Mouse (Mus musculus) cerebellum, postnatal 25 days (tissue): Measurements from ENCODE around the gene Cacna1b.
A peak's percentile ranks its signal among the peaks of the same experiment; 100 is the strongest.

Experiments used
- DNase-seq, 2 experiments: peaks; one replicate each; pipeline ENCODE4 v3.0.0; 2021; ENCODE audit warnings: mixed read lengths in 2 of 2

Cacna1b gene

GRCm38 (mm10) chr2:24763115-24763557, at the start of gene Cacna1b:
TSS of gene Cacna1b (minus strand) at chr2:24763152.
- DNase-seq, result peak; percentile 96 to 98

GRCm38 (mm10) chr2:24809746-24810145, 46.8 kb upstream of the Cacna1b start:
- DNase-seq, result no peak

GRCm38 (mm10) chr2:24807691-24808090, 44.7 kb upstream of the Cacna1b start:
- peak; percentile 17 to 34 for DNase-seq

- DNase-seq, result peak in 1 of 2 experiments; percentile 14
These were observed 44.1 kb upstream of the Cacna1b start for GRCm38 (mm10) chr2:24807036-24807435.

- peak; percentile 35 to 51 for DNase-seq
These were observed 43.2 kb upstream of the Cacna1b start for GRCm38 (mm10) chr2:24806143-24806542.

- no peak for DNase-seq
These were observed 42.7 kb upstream of the Cacna1b start for GRCm38 (mm10) chr2:24805621-24806020.

GRCm38 (mm10) chr2:24796833-24797457, 34.0 kb upstream of the Cacna1b start:
- no peak for DNase-seq

- DNase-seq, result no peak
These were observed 24.3 kb upstream of the Cacna1b start for GRCm38 (mm10) chr2:24787250-24787649.

- no peak for DNase-seq
These were observed 18.3 kb upstream of the Cacna1b start for GRCm38 (mm10) chr2:24781253-24781652.

- DNase-seq, result no peak
These were observed 13.9 kb upstream of the Cacna1b start for GRCm38 (mm10) chr2:24776831-24777230.

- DNase-seq, result no peak
These were observed 13.1 kb upstream of the Cacna1b start for GRCm38 (mm10) chr2:24775951-24776587.

GRCm38 (mm10) chr2:24774832-24775231, 11.9 kb upstream of the Cacna1b start:
- peak in 1 of 2 experiments; percentile 26 for DNase-seq

GRCm38 (mm10) chr2:24770861-24771260, 7.9 kb upstream of the Cacna1b start:
- DNase-seq, result no peak

- DNase-seq, result peak in 1 of 2 experiments; percentile 82
These were observed 449 bp downstream of the Cacna1b start for GRCm38 (mm10) chr2:24762446-24762960.

GRCm38 (mm10) chr2:24761923-24762445, 968 bp downstream of the Cacna1b start:
- DNase-seq, result peak; percentile 76 to 77

GRCm38 (mm10) chr2:24755276-24755675, 7.7 kb downstream of the Cacna1b start:
- peak; percentile 67 to 81 for DNase-seq

GRCm38 (mm10) chr2:24752599-24752998, 10.4 kb downstream of the Cacna1b start:
- no peak for DNase-seq

- no peak for DNase-seq
These were observed 12.9 kb downstream of the Cacna1b start for GRCm38 (mm10) chr2:24750051-24750450.

GRCm38 (mm10) chr2:24747878-24748277, 15.1 kb downstream of the Cacna1b start:
- no peak for DNase-seq

- DNase-seq, result no peak
These were observed 23.3 kb downstream of the Cacna1b start for GRCm38 (mm10) chr2:24739701-24740100.

GRCm38 (mm10) chr2:24733157-24733556, 29.8 kb downstream of the Cacna1b start:
- no peak for DNase-seq

- DNase-seq, result no peak
These were observed 37.1 kb downstream of the Cacna1b start for GRCm38 (mm10) chr2:24725865-24726264.

GRCm38 (mm10) chr2:24719645-24720379, 43.1 kb downstream of the Cacna1b start:
- DNase-seq, result no peak
